Mouse (Mus musculus): ENCODE measurements around the gene Sfrp2. TPM values are rescaled to one million over a fixed set of nuclear protein-coding genes. Genes with fewer than 3 reads are reported as not detected.
A peak's percentile ranks its signal among the peaks of the same experiment; 100 is the strongest.

Sfrp2 gene
- total and polyA plus RNA-seq, 2 experiments from 2014 or later, result 49.5 to 101 TPM

DNA sequence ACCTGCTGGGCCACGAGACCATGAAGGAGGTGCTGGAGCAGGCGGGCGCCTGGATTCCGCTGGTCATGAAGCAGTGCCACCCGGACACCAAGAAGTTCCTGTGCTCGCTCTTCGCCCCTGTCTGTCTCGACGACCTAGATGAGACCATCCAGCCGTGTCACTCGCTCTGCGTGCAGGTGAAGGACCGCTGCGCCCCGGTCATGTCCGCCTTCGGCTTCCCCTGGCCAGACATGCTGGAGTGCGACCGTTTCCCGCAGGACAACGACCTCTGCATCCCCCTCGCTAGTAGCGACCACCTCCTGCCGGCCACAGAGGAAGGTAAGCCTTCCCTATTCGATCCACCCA, 577 bp downstream of the Sfrp2 start:
- no peaks in the 10 kb centered on the region for H3K36me3 ChIP-seq (replicated peaks; ENCODE audit: control insufficient read depth, insufficient read depth, low read length)
- H3K27ac ChIP-seq (ENCODE audit: low read depth), result no peak overlapping the region
- 3% methylated on average over 25 of the region's 25 CpGs for WGBS
- H3K9ac ChIP-seq (replicated peaks; ENCODE audit: low read depth, low read length), result peak overlapping the region; percentile 28
- H3K4me2 ChIP-seq (ENCODE audit: low read depth, low read length), result peak overlapping the region; percentile 82
- no peak for ATAC-seq (ENCODE audit: insufficient read depth, low read depth)
- DNase-seq (ENCODE audit: low spot score), result no peak
- H3K9me3 ChIP-seq (replicated peaks; ENCODE audit: control insufficient read depth, low read length), result no peaks in the 10 kb centered on the region
- H3K4me3 ChIP-seq (ENCODE audit: low read depth, low read length), result peak overlapping the region; percentile 50
- peaks cover 67% of the 10 kb centered on the region for H3K27me3 ChIP-seq (ENCODE audit: control insufficient read depth, insufficient read depth, low read length)
- H3K4me1 ChIP-seq (ENCODE audit: control insufficient read depth, insufficient read depth), result 0 out of 2 replicates have a peak, but pooled peaks cover 14% of the 10 kb centered on the region
- TF ChIP-seq CTCF (IDR thresholded peaks at IDR 0.05; ENCODE audit: low read depth), result no peak

GRCm38 (mm10) chr3:83767121-83767520, 1.0 kb downstream of the Sfrp2 start:
- no peak overlapping the region for H3K27ac ChIP-seq (ENCODE audit: low read depth)
- peak overlapping the region; percentile 50 for H3K4me3 ChIP-seq (ENCODE audit: low read depth, low read length)
- 21% methylated on average over 10 of the region's 10 CpGs for WGBS
- 0 out of 2 replicates have a peak, but pooled peaks cover 14% of the 10 kb centered on the region for H3K4me1 ChIP-seq (ENCODE audit: control insufficient read depth, insufficient read depth)
- H3K36me3 ChIP-seq (replicated peaks; ENCODE audit: control insufficient read depth, insufficient read depth, low read length), result no peaks in the 10 kb centered on the region; the same call in 1 of the 2 replicates
- no peak overlapping the region for H3K9ac ChIP-seq (replicated peaks; ENCODE audit: low read depth, low read length)
- DNase-seq (ENCODE audit: low spot score) (no peak), ATAC-seq (ENCODE audit: insufficient read depth, low read depth) (no peak)
- TF ChIP-seq CTCF (IDR thresholded peaks at IDR 0.05; ENCODE audit: low read depth) (no peak), EP300 (IDR thresholded peaks at IDR 0.05; ENCODE audit: low read depth) (no peak)
- no peaks in the 10 kb centered on the region for H3K9me3 ChIP-seq (replicated peaks; ENCODE audit: control insufficient read depth, low read length)
- peaks cover 64% of the 10 kb centered on the region for H3K27me3 ChIP-seq (ENCODE audit: control insufficient read depth, insufficient read depth, low read length)
- H3K4me2 ChIP-seq (ENCODE audit: low read depth, low read length), result peak overlapping the region; percentile 82

- Histone ChIP-seq H3K4me3 (ENCODE audit: low read depth, low read length) (no peak overlapping the region; the same call in 1 of the 2 replicates), H3K9me3 (replicated peaks; ENCODE audit: control insufficient read depth, low read length) (no peaks in the 10 kb centered on the region), H3K27me3 (ENCODE audit: control insufficient read depth, insufficient read depth, low read length) (peaks cover 54% of the 10 kb centered on the region), H3K4me2 (ENCODE audit: low read depth, low read length) (no peak overlapping the region; the same call in 1 of the 2 replicates), H3K4me1 (ENCODE audit: control insufficient read depth, insufficient read depth) (0 out of 2 replicates have a peak, but pooled peaks cover 14% of the 10 kb centered on the region), H3K9ac (replicated peaks; ENCODE audit: low read depth, low read length) (no peak overlapping the region), H3K27ac (ENCODE audit: low read depth) (no peak overlapping the region), H3K36me3 (replicated peaks; ENCODE audit: control insufficient read depth, insufficient read depth, low read length) (no peaks in the 10 kb centered on the region; the same call in 1 of the 2 replicates)
- DNase-seq (ENCODE audit: low spot score), result no peak
- 58% methylated on average over 11 of the region's 11 CpGs for WGBS
- no peak for ATAC-seq (ENCODE audit: insufficient read depth, low read depth)
- no peak for TF ChIP-seq EP300 (IDR thresholded peaks at IDR 0.05; ENCODE audit: low read depth)
- TF ChIP-seq CTCF (IDR thresholded peaks at IDR 0.05; ENCODE audit: low read depth), result no peak
These were observed 2.3 kb downstream of the Sfrp2 start for GRCm38 (mm10) chr3:83768293-83769035.

- Histone ChIP-seq H3K27me3 (ENCODE audit: control insufficient read depth, insufficient read depth, low read length) (peaks cover 49% of the 10 kb centered on the region), H3K9ac (replicated peaks; ENCODE audit: low read depth, low read length) (no peak overlapping the region), H3K36me3 (replicated peaks; ENCODE audit: control insufficient read depth, insufficient read depth, low read length) (no peaks in the 10 kb centered on the region; the same call in 1 of the 2 replicates), H3K27ac (ENCODE audit: low read depth) (no peak overlapping the region), H3K4me2 (ENCODE audit: low read depth, low read length) (no peak overlapping the region), H3K9me3 (replicated peaks; ENCODE audit: control insufficient read depth, low read length) (no peaks in the 10 kb centered on the region), H3K4me1 (ENCODE audit: control insufficient read depth, insufficient read depth) (0 out of 2 replicates have a peak, but pooled peaks cover 14% of the 10 kb centered on the region), H3K4me3 (ENCODE audit: low read depth, low read length) (no peak overlapping the region; the same call in 1 of the 2 replicates)
- TF ChIP-seq EP300 (IDR thresholded peaks at IDR 0.05; ENCODE audit: low read depth) (no peak), CTCF (IDR thresholded peaks at IDR 0.05; ENCODE audit: low read depth) (peak; percentile 38)
- 0 out of 2 replicates have a peak, but pooled peaks have one; percentile 21 for ATAC-seq (ENCODE audit: insufficient read depth, low read depth)
- 23% methylated on average over 10 of the region's 10 CpGs for WGBS
- DNase-seq (ENCODE audit: low spot score), result no peak
These were observed 2.9 kb downstream of the Sfrp2 start for GRCm38 (mm10) chr3:83769036-83769410.

GRCm38 (mm10) chr3:83771160-83771869, 5.2 kb downstream of the Sfrp2 start:
- 89% methylated on average over 10 of the region's 10 CpGs for WGBS
- Histone ChIP-seq H3K27ac (ENCODE audit: low read depth) (no peak overlapping the region), H3K9ac (replicated peaks; ENCODE audit: low read depth, low read length) (no peak overlapping the region), H3K9me3 (replicated peaks; ENCODE audit: control insufficient read depth, low read length) (no peaks in the 10 kb centered on the region), H3K4me1 (ENCODE audit: control insufficient read depth, insufficient read depth) (0 out of 2 replicates have a peak, but pooled peaks cover 5% of the 10 kb centered on the region), H3K27me3 (ENCODE audit: control insufficient read depth, insufficient read depth, low read length) (peaks cover 28% of the 10 kb centered on the region), H3K36me3 (replicated peaks; ENCODE audit: control insufficient read depth, insufficient read depth, low read length) (no peaks in the 10 kb centered on the region; the same call in 1 of the 2 replicates), H3K4me2 (ENCODE audit: low read depth, low read length) (no peak overlapping the region), H3K4me3 (ENCODE audit: low read depth, low read length) (no peak overlapping the region)
- TF ChIP-seq CTCF (IDR thresholded peaks at IDR 0.05; ENCODE audit: low read depth) (no peak), EP300 (IDR thresholded peaks at IDR 0.05; ENCODE audit: low read depth) (no peak)
- ATAC-seq (ENCODE audit: insufficient read depth, low read depth) (no peak), DNase-seq (ENCODE audit: low spot score) (no peak)

Data from heart, postnatal 0 days (tissue).